Mouse (Mus musculus) lung, adult 2 months (tissue): Measurements from ENCODE around the gene Ppm1h.

Source experiments
- CTCF ChIP-seq: fragments of 200-500 bp; IDR thresholded peaks from 2 replicates; pipeline ENCODE4 v1.5.1; 2011; ENCODE audit warnings: mild to moderate bottlenecking, low read length, control low read depth; ENCODE audit not compliant: insufficient read depth
- POLR2A ChIP-seq: fragments of 200-500 bp; IDR thresholded peaks from 2 replicates; pipeline ENCODE4 v1.6.1; 2011; ENCODE audit warnings: low read depth, mild to moderate bottlenecking, control low read depth, low read length, borderline replicate concordance; ENCODE audit errors: extremely low read depth

- no peak for TF ChIP-seq POLR2A
- TF ChIP-seq CTCF, result no peak
These were observed 222.8 kb downstream of the Ppm1h start for GRCm38 (mm10) chr10:122901379-122901778.
